In the genomic region with DNA sequence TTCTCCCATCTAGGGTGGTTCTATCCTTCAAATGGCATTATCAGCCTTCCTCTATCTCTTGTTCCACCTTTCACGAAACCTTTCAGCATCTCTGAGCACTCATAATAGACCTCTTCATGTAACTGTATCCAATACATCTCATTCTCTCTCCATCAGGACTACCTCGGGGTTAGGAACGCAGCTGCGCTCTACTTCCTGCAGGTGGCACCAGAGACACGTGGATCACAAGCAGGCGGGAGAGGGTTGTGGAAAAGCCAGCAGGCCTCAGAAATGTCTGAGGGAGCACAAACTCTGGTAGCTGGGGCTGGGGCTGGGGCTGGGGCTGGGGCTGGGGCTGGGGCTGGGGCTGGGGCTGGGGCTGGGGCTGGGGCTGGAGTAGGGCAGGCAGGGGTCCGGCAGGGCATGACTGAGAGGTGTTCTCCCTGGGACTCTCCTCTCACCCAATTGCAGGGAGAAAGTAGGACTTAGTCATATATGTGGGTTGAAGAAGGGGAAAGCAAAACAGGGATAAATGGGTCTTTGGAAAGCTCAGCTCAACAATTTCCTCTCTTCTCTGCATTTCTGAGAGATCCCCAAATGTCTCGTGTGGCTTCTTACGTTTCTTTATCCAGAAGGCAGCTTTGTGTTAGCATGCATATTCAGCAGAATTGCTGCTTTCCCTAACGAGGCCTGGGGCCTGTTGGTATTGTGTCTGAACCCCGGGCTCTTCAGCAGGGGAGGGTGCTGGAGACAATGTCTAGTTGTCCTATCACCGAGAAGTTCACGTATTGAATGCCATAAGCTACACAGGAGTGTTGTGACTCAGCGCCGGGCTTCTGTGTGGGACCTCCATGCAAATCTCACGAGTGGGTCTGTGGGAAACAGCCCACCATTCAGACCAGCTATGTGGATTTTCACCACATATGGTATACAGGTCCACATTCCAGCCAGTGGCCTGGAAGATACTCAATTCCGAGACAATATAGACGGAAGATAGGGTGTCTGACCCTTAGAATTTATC, we compare ENCODE assay signal across 8 mouse cellular contexts. TPM values are rescaled to one million over a fixed set of nuclear protein-coding genes. Genes with fewer than 3 reads are reported as not detected.
DNase-seq lines count a peak whose midpoint lies in the region; ATAC-seq lines count a peak whose summit lies in the region.

No protein-coding gene starts in this region.

- no peaks in the 10 kb centered on the region for H3K27me3 ChIP-seq in midbrain, embryonic 10.5 days (ENCODE audit: low read depth, poor library complexity, severe bottlenecking)

- H3K27ac ChIP-seq in midbrain, embryonic 10.5 days (replicated peaks), result peak overlapping the region; percentile 74

- H3K36me3 ChIP-seq in midbrain, embryonic 10.5 days, result no peaks in the 10 kb centered on the region

- no peaks in the 10 kb centered on the region for H3K9me3 ChIP-seq in midbrain, embryonic 10.5 days (replicated peaks)

- 57% methylated on average over 18 of the region's 18 CpGs for WGBS in midbrain, embryonic 10.5 days

- DNase-seq in ZHBTc4 (ENCODE audit: low read depth, low spot score), result peak; percentile 83
- peak; percentile 75 to 84 for DNase-seq in cerebellum, postnatal 25 days
- DNase-seq in gastrocnemius, adult 18-20 months (ENCODE audit: low spot score), result peak; percentile 83
- DNase-seq in hindlimb bud, embryonic 11.5 days (ENCODE audit: extremely low spot score, low read depth, low spot score), result peak; percentile 70
- peak; percentile 81 to 87 for DNase-seq in left cerebral cortex, adult 18-20 months (ENCODE audit: low spot score in 2 of 2)
- peak; percentile 80 for DNase-seq in midbrain, embryonic 10.5 days (ENCODE audit: low spot score)
- peak; percentile 60 to 67 for DNase-seq in right cerebral cortex, postnatal 36 days (ENCODE audit: low spot score in 2 of 2)

- no peak overlapping the region for H3K4me3 ChIP-seq in midbrain, embryonic 10.5 days

- no peak for ATAC-seq in erythroid progenitor cell, adult 5-6 weeks (replicated peaks; ENCODE audit: low FRiP score, poor library complexity, severe bottlenecking)

- H3K4me1 ChIP-seq in midbrain, embryonic 10.5 days, result no peaks in the 10 kb centered on the region

RNA-seq across cellular contexts. Expression of a gene that starts 22.9 kb away (rescaled TPM):
- total RNA-seq in gastrocnemius, adult 18-20 months (2021), result 1 to 10 TPM; 1.3 to 1.4 TPM
- 1 to 10 TPM; 1.4 TPM for total RNA-seq in left cerebral cortex, adult 18-20 months (2021)
- polyA plus RNA-seq in midbrain, embryonic 10.5 days (2016; fragmentation: Nextera tagmentation; extraction: Ambion mirVana), result 1.3 and 1.5 TPM in 2 replicates
- total RNA-seq in erythroid progenitor cell, adult 5-6 weeks (2015; ENCODE audit: low replicate concordance), result not detected in 2 replicates
- total RNA-seq in erythroid progenitor cell, adult 5-6 weeks (2017; ENCODE audit: low replicate concordance), result not detected in 2 replicates

RNA-seq across cellular contexts. Expression of a gene that starts 44.4 kb away (rescaled TPM):
- total RNA-seq in gastrocnemius, adult 18-20 months (2021), result not detected
- under 1 TPM in 1 of 2 experiments, not detected in 1; 0.37 TPM for total RNA-seq in left cerebral cortex, adult 18-20 months (2021)
- polyA plus RNA-seq in midbrain, embryonic 10.5 days (2016; fragmentation: Nextera tagmentation; extraction: Ambion mirVana), result not detected in 2 replicates
- not detected in 2 replicates for total RNA-seq in erythroid progenitor cell, adult 5-6 weeks (2015; ENCODE audit: low replicate concordance)
- total RNA-seq in erythroid progenitor cell, adult 5-6 weeks (2017; ENCODE audit: low replicate concordance), result not detected in 2 replicates
